Mouse (Mus musculus): ENCODE measurements at regions not wholly inside any gene's neighbourhood (a gene's known extent, or its start where the extent isn't known, plus 50 kb on each side); places are given as distances from the start of the nearest gene placed in this dataset.
A peak's percentile ranks its signal among the peaks of the same experiment; 100 is the strongest.

- WGBS, result 88% methylated on average over 4 of the region's 4 CpGs
- H3K4me3 ChIP-seq (replicated peaks), result no peak overlapping the region
- no peak overlapping the region for H3K27ac ChIP-seq
- H3K4me1 ChIP-seq, result no peaks in the 10 kb centered on the region
- no peak overlapping the region for H3K9ac ChIP-seq
- H3K36me3 ChIP-seq, result no peaks in the 10 kb centered on the region
- no peak overlapping the region for H3K4me2 ChIP-seq
- no peaks in the 10 kb centered on the region for H3K9me3 ChIP-seq (replicated peaks)
- ATAC-seq (replicated peaks; ENCODE audit: low FRiP score), result no peak
- H3K27me3 ChIP-seq, result no peaks in the 10 kb centered on the region
These were observed 95.3 kb upstream of the Rgma start for GRCm38 (mm10) chr7:73279936-73280445.

DNA sequence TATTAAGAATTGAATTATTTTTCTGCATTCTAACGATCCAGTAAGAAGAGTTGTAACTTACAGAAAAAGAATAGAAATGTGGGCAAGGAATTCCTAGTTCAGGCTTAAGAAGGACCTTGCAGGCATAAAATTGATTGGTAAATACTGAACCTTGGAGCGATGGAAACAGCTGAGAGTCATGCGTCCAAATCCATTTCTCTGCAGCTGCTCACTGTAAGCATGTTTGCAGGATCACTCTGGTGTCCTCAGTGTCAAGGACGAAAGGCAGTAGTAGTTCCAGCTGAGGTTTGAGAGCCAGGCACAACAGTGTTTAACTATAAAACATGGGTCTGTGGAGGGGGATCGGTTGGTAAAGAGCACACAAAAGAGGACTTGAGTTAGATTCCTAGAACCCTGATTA is 89.1 kb upstream of the Rgma start:
- Histone ChIP-seq H3K9me3 (replicated peaks) (no peaks in the 10 kb centered on the region), H3K27me3 (no peaks in the 10 kb centered on the region), H3K27ac (no peak overlapping the region), H3K4me3 (replicated peaks) (no peak overlapping the region), H3K9ac (no peak overlapping the region), H3K4me2 (no peak overlapping the region), H3K4me1 (no peaks in the 10 kb centered on the region), H3K36me3 (no peaks in the 10 kb centered on the region)
- ATAC-seq (replicated peaks; ENCODE audit: low FRiP score), result no peak
- WGBS, result 88% methylated on average over 5 of the region's 5 CpGs

GRCm38 (mm10) chr7:73293337-73293736 is 82.0 kb upstream of the Rgma start:
- Histone ChIP-seq H3K27me3 (no peaks in the 10 kb centered on the region), H3K9ac (no peak overlapping the region), H3K27ac (no peak overlapping the region), H3K4me1 (no peaks in the 10 kb centered on the region), H3K9me3 (replicated peaks) (no peaks in the 10 kb centered on the region), H3K4me2 (no peak overlapping the region), H3K36me3 (no peaks in the 10 kb centered on the region), H3K4me3 (replicated peaks) (no peak overlapping the region)
- ATAC-seq (replicated peaks; ENCODE audit: low FRiP score), result no peak
- 17% methylated on average over 4 of the region's 4 CpGs for WGBS

DNA sequence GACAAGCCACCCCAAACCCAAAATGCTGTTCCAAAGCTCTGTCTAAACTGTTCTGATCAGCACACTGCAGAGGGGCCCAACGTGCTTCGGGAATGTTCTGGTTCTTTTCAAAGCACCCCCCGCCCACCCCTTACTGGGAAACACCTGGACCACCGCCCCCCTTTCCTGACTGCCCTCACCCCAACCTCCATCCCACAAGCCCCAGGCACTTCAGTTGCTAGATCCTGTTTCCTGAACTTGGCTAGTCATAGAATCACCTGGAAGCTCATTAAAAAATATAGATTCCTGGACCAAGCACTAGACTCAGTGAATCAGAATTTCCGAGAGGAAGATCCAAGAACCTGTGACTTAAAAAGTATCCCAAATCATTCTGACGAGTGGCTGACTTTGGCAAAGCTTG is 80.9 kb upstream of the Rgma start:
- WGBS, result 73% methylated on average over 6 of the region's 6 CpGs
- no peaks in the 10 kb centered on the region for H3K9me3 ChIP-seq (replicated peaks)

GRCm38 (mm10) chr7:73302501-73302900 is 72.8 kb upstream of the Rgma start:
- peaks cover 28% of the 10 kb centered on the region for H3K27me3 ChIP-seq
- H3K27ac ChIP-seq, result no peak overlapping the region
- H3K4me3 ChIP-seq (replicated peaks), result no peak overlapping the region
- ATAC-seq (replicated peaks; ENCODE audit: low FRiP score), result no peak
- no peaks in the 10 kb centered on the region for H3K9me3 ChIP-seq (replicated peaks)
- WGBS, result 69% methylated on average over 3 of the region's 3 CpGs
- H3K4me2 ChIP-seq, result no peak overlapping the region
- H3K9ac ChIP-seq, result no peak overlapping the region
- H3K36me3 ChIP-seq, result no peaks in the 10 kb centered on the region
- peaks cover 13% of the 10 kb centered on the region for H3K4me1 ChIP-seq

More for the DNA sequence above, 80.9 kb upstream of the Rgma start:
- no peak overlapping the region for H3K4me2 ChIP-seq
- H3K9ac ChIP-seq, result no peak overlapping the region
- H3K4me3 ChIP-seq (replicated peaks), result no peak overlapping the region
- ATAC-seq (replicated peaks; ENCODE audit: low FRiP score), result no peak
- H3K36me3 ChIP-seq, result no peaks in the 10 kb centered on the region
- H3K27ac ChIP-seq, result no peak overlapping the region
- no peaks in the 10 kb centered on the region for H3K27me3 ChIP-seq
- H3K4me1 ChIP-seq, result no peaks in the 10 kb centered on the region

- Histone ChIP-seq H3K9ac (no peak overlapping the region), H3K4me2 (no peak overlapping the region), H3K4me1 (peaks cover 24% of the 10 kb centered on the region), H3K4me3 (replicated peaks) (no peak overlapping the region), H3K36me3 (no peaks in the 10 kb centered on the region), H3K9me3 (replicated peaks) (no peaks in the 10 kb centered on the region), H3K27ac (no peak overlapping the region), H3K27me3 (peaks cover 28% of the 10 kb centered on the region)
- no peak for ATAC-seq (replicated peaks; ENCODE audit: low FRiP score)
- 45% methylated on average over 9 of the region's 9 CpGs for WGBS
These were observed 71.5 kb upstream of the Rgma start for GRCm38 (mm10) chr7:73303818-73304217.

- H3K4me3 ChIP-seq (replicated peaks), result no peak overlapping the region
- no peaks in the 10 kb centered on the region for H3K9me3 ChIP-seq (replicated peaks)
- H3K4me2 ChIP-seq, result no peak overlapping the region
- peaks cover 31% of the 10 kb centered on the region for H3K27me3 ChIP-seq
- no peak overlapping the region for H3K27ac ChIP-seq
- no peaks in the 10 kb centered on the region for H3K36me3 ChIP-seq
- 0 out of 2 replicates have a peak, but pooled peaks have one; percentile 18 for ATAC-seq (replicated peaks; ENCODE audit: low FRiP score)
- H3K9ac ChIP-seq, result no peak overlapping the region
- H3K4me1 ChIP-seq, result peaks cover 27% of the 10 kb centered on the region
- WGBS, result 18% methylated on average over 9 of the region's 9 CpGs
These were observed 70.5 kb upstream of the Rgma start for GRCm38 (mm10) chr7:73304799-73305198.

GRCm38 (mm10) chr7:73305286-73305975 is 69.9 kb upstream of the Rgma start:
- Histone ChIP-seq H3K4me1 (peaks cover 28% of the 10 kb centered on the region), H3K27me3 (peaks cover 33% of the 10 kb centered on the region), H3K27ac (no peak overlapping the region), H3K9ac (no peak overlapping the region), H3K36me3 (no peaks in the 10 kb centered on the region), H3K9me3 (replicated peaks) (no peaks in the 10 kb centered on the region), H3K4me3 (replicated peaks) (no peak overlapping the region), H3K4me2 (no peak overlapping the region)
- WGBS, result 30% methylated on average over 14 of the region's 14 CpGs
- no peak for ATAC-seq (replicated peaks; ENCODE audit: low FRiP score)

- Histone ChIP-seq H3K4me2 (no peak overlapping the region), H3K36me3 (no peaks in the 10 kb centered on the region), H3K4me1 (peaks cover 29% of the 10 kb centered on the region), H3K9ac (no peak overlapping the region), H3K4me3 (replicated peaks) (no peak overlapping the region), H3K9me3 (replicated peaks) (no peaks in the 10 kb centered on the region), H3K27me3 (peaks cover 33% of the 10 kb centered on the region), H3K27ac (no peak overlapping the region)
- 74% methylated on average over 6 of the region's 6 CpGs for WGBS
- no peak for ATAC-seq (replicated peaks; ENCODE audit: low FRiP score)
These were observed 69.0 kb upstream of the Rgma start for GRCm38 (mm10) chr7:73306296-73306695.

DNA sequence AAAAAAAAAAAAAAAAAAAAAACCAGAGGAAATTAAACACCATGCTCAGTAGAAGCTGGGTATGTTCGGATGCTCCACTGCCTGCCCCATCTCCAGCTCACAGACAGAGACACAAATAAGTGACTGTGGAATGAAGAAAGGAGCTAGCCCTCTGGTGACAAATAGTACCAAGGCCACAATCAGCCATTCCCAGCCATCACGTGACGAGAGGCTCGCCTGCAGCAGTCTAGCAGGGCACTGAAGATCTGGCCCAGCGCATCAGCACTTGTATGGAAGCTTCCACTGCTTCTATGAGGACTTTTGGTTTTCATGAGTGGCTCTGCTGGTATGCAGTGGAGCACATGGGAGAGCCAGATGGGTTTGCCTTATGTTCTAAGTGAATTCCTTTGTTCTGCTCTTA is 68.6 kb upstream of the Rgma start:
- no peak overlapping the region for H3K4me3 ChIP-seq (replicated peaks)
- peaks cover 33% of the 10 kb centered on the region for H3K27me3 ChIP-seq
- H3K27ac ChIP-seq, result no peak overlapping the region
- no peaks in the 10 kb centered on the region for H3K36me3 ChIP-seq
- no peak for ATAC-seq (replicated peaks; ENCODE audit: low FRiP score)
- no peaks in the 10 kb centered on the region for H3K9me3 ChIP-seq (replicated peaks)
- WGBS, result 69% methylated on average over 5 of the region's 5 CpGs
- no peak overlapping the region for H3K9ac ChIP-seq
- H3K4me1 ChIP-seq, result peaks cover 29% of the 10 kb centered on the region
- H3K4me2 ChIP-seq, result no peak overlapping the region

DNA sequence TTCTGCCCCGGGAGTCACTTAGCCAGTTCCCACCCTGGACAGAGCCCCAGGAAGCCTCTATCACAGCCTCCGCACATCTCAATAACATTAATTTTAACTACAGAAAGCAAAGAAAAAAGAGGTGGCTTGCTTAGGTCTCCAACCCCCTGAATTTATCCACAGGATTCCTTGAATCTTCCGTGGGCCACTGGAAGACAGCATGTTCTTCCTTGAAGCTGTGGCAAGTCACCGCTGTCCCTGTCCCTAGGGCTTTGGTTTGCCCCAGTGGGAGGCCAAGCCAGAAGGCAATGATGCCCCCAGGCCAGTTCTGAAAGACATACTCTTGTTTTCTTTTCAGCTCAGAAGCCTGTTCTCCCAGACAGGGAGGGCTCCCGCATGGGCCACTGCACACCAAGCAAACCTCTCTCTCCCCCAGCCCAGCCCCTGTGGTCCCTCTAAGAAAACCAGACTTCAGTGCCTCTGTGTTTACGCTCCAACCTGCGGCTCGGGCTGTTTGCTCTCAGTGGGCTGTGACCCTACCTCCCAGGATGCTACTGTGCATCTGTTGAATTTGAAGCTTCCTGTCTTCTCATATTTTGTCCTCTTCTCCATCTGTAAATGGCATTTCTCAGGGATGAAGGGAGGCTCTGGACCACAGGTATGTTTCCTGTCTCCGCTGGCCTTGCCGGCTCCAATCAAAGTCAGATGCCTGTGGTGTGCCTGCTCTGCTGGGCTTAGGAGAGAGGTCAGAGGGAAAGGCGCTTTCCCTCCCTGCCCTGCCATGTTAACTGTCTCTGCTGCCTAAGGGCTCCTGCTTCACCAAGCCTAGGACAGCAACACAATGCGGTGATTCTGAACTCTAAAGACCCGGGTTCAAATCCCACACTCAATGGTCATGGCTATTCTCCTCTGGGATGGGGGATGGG is 67.5 kb upstream of the Rgma start:
- H3K36me3 ChIP-seq, result no peaks in the 10 kb centered on the region
- H3K4me3 ChIP-seq (replicated peaks), result no peak overlapping the region
- peaks cover 28% of the 10 kb centered on the region for H3K27me3 ChIP-seq
- 32% methylated on average over 13 of the region's 13 CpGs for WGBS
- H3K27ac ChIP-seq, result no peak overlapping the region
- H3K9ac ChIP-seq, result no peak overlapping the region
- no peaks in the 10 kb centered on the region for H3K9me3 ChIP-seq (replicated peaks)
- peaks cover 29% of the 10 kb centered on the region for H3K4me1 ChIP-seq
- ATAC-seq (replicated peaks; ENCODE audit: low FRiP score), result peak; percentile 73
- no peak overlapping the region for H3K4me2 ChIP-seq

GRCm38 (mm10) chr7:73308981-73309380 is 66.3 kb upstream of the Rgma start:
- no peak for ATAC-seq (replicated peaks; ENCODE audit: low FRiP score)
- Histone ChIP-seq H3K4me3 (replicated peaks) (no peak overlapping the region), H3K27me3 (peaks cover 26% of the 10 kb centered on the region), H3K9me3 (replicated peaks) (no peaks in the 10 kb centered on the region), H3K9ac (no peak overlapping the region), H3K4me1 (peaks cover 29% of the 10 kb centered on the region), H3K4me2 (no peak overlapping the region), H3K36me3 (no peaks in the 10 kb centered on the region), H3K27ac (no peak overlapping the region)
- 44% methylated on average over 7 of the region's 7 CpGs for WGBS

Data from kidney, embryonic 15.5 days (tissue).